Mouse (Mus musculus) ES-Bruce4 (cell line): ENCODE results near the gene Spp1. TPM values are rescaled to one million over a fixed set of nuclear protein-coding genes. Genes with fewer than 3 reads are reported as not detected.
A peak's percentile ranks its signal among the peaks of the same experiment; 100 is the strongest.

Experiments used
- H3K27ac ChIP-seq: 2 replicates; pipeline ENCODE4 v1.5.1; 2012; ENCODE audit warnings: low read length, inconsistent platforms; ENCODE audit not compliant: insufficient read depth
- H3K27me3 ChIP-seq: 2 replicates; pipeline ENCODE4 v1.6.1; 2012; ENCODE audit warnings: mild to moderate bottlenecking, low read length, inconsistent platforms; ENCODE audit not compliant: control insufficient read depth, poor library complexity, insufficient read depth, severe bottlenecking
- H3K36me3 ChIP-seq: 2 replicates; pipeline ENCODE4 v1.6.1; 2012; ENCODE audit warnings: inconsistent platforms, mild to moderate bottlenecking, low read length, moderate library complexity; ENCODE audit not compliant: control insufficient read depth, poor library complexity, insufficient read depth, severe bottlenecking
- H3K4me1 ChIP-seq: one replicate; pipeline ENCODE4 v1.8.1; 2011; ENCODE audit warnings: low read length; ENCODE audit not compliant: control insufficient read depth, insufficient read depth
- H3K4me3 ChIP-seq: 2 replicates; pipeline ENCODE4 v1.5.1; 2011; ENCODE audit warnings: low read depth, mild to moderate bottlenecking, low read length
- H3K9ac ChIP-seq: 2 replicates; pipeline ENCODE4 v1.6.1; 2012; ENCODE audit warnings: low read depth, mild to moderate bottlenecking, inconsistent platforms; ENCODE audit not compliant: poor library complexity, severe bottlenecking
- H3K9me3 ChIP-seq: replicated peaks from 2 replicates; pipeline ENCODE4 v1.6.1; 2012; ENCODE audit warnings: mild to moderate bottlenecking, low read length, inconsistent platforms; ENCODE audit not compliant: control insufficient read depth, poor library complexity, insufficient read depth, severe bottlenecking
- CTCF ChIP-seq: IDR thresholded peaks from one replicate; pipeline ENCODE4 v1.8.1; 2011; ENCODE audit warnings: low read depth, low read length
- EP300 ChIP-seq: IDR thresholded peaks from 2 replicates; pipeline ENCODE4 v1.6.1; 2011; ENCODE audit warnings: low read depth, low read length; ENCODE audit not compliant: insufficient read depth
- POLR2A ChIP-seq: IDR thresholded peaks from one replicate; pipeline ENCODE4 v1.8.1; 2011; ENCODE audit warnings: low read length; ENCODE audit not compliant: insufficient read depth
- polyA plus RNA-seq: library from polyadenylated mRNA; stranded (reverse); fragments of >200 nt; gene quantifications from 2 replicates; pipeline ENCODE4 v1.2.4, GENCODE M21; 2011; ENCODE audit warnings: low read depth; ENCODE audit not compliant: missing spikeins, insufficient read depth, insufficient read length

Spp1 gene
- polyA plus RNA-seq, 1 experiment: 395 TPM

DNA sequence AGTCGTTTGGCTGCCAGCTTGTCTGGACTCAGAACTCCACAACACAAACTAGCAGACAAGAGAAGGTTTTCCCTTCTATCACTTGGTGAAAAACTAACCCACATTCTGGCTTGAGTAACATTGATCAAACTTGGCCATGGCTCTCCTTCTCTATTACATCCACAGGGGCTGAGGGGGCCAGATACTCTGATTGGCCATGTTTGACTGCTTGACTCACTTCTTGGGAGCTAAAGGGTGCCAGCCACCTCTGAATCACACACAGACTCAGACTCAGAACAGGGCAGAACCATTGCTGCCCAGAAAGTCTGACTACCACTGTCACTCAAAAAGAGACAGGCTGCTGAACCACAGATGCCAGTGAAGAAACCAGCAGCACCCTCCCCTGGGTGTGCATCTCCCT, 18.2 kb downstream of the Spp1 start:
- no peaks in the 10 kb centered on the region for H3K36me3 ChIP-seq
- H3K4me3 ChIP-seq: no peak overlapping the region
- no peaks in the 10 kb centered on the region for H3K27me3 ChIP-seq
- no peaks in the 10 kb centered on the region for H3K4me1 ChIP-seq
- H3K9ac ChIP-seq: no peak overlapping the region
- H3K9me3 ChIP-seq: peaks cover 18% of the 10 kb centered on the region
- TF ChIP-seq CTCF (no peak), EP300 (no peak), POLR2A (no peak)
- H3K27ac ChIP-seq: no peak overlapping the region

GRCm38 (mm10) chr5:104454564-104454963, 19.6 kb downstream of the Spp1 start:
- H3K4me3 ChIP-seq: no peak overlapping the region
- peaks cover 18% of the 10 kb centered on the region for H3K9me3 ChIP-seq
- H3K4me1 ChIP-seq: no peaks in the 10 kb centered on the region
- no peak overlapping the region for H3K9ac ChIP-seq
- H3K36me3 ChIP-seq: no peaks in the 10 kb centered on the region
- no peak overlapping the region for H3K27ac ChIP-seq
- no peaks in the 10 kb centered on the region for H3K27me3 ChIP-seq
- TF ChIP-seq CTCF (no peak), POLR2A (no peak), EP300 (no peak)

DNA sequence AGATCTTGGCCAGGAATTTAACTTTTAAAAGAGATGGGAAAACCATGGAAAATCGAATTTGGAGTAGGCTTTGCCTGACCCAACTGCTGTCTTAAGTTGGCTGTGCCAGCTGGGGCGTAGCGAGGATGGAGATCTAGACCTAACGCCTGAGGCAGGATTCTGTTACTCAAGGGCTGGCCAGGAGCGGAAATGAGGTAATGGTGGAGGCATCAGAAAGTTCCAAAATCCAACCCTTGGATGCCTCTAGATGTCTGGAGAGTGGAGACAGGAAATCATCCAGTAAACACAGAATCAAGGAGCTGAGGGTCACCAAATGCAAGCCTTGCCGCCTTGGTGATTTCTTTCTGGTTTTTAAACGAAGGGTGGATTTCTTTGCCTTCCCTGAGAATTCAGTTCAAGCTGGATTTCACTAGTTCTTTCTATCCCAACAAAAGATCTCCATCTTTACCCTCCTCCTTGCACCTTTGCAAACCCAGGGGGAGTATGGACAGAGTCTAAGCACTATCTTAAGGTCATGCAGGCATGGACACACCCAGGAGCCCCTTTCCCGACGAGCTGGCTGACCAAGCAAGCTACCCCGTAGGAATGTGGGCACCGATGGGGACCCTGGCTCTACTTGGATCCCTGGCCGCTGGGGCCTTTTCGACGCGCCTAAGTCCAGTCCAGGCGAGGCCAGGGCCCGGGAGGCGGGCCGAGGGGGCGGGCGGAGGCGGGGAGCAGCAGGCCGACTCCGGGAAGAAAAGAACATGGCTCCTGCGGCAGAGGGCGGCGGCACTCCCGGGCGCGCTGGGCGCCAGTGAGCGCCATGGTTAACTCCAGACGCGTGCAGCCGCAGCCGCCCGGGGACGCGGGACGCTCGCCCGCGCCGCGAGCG, 24.2 kb downstream of the Spp1 start, which contains the start of gene Pkd2:
TSS of gene Pkd2 (plus strand) at position 619 of the 874 bp plus-strand sequence.
- TF ChIP-seq CTCF: no peak
- no peak for TF ChIP-seq EP300
- no peak for TF ChIP-seq POLR2A

DNA sequence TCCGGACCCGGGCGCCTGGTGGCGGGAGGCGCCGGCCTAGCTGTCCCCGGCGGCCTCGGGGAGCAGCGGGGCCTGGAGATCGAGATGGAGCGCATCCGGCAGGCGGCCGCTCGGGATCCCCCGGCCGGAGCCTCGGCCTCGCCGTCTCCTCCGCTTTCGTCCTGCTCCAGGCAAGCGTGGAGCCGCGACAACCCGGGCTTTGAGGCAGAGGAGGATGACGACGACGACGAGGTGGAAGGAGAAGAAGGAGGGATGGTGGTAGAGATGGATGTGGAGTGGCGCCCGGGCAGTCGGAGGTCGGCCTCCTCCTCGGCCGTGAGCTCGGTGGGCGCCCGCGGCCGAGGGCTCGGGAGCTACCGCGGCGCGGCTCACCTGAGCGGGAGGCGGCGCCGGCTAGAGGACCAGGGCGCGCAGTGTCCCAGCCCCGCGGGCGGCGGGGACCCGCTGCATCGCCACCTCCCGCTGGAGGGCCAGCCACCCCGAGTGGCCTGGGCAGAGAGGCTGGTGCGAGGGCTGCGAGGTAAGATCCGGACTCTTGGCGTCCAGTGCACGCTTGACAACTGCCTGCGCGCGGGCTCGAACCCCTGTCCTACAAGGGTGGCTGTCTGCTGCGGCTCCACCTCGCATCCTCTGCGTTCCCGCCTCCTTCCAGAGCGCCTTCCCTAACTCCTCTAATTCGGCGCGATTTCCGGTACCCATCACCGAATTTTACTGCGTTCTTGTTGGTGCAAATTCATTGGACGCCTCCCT, 25.0 kb downstream of the Spp1 start:
- peaks cover 18% of the 10 kb centered on the region for H3K9me3 ChIP-seq

More for the DNA sequence above, 24.2 kb downstream of the Spp1 start, which contains the start of gene Pkd2:
- H3K4me1 ChIP-seq: no peaks in the 10 kb centered on the region
- peak within 1 kb of the TSS; percentile 71 for H3K27ac ChIP-seq
- H3K4me3 ChIP-seq: peak within 1 kb of the TSS; percentile 94
- peak within 1 kb of the TSS; percentile 88 for H3K9ac ChIP-seq
- no peaks in the 10 kb centered on the region for H3K27me3 ChIP-seq
- peaks cover 18% of the 10 kb centered on the region for H3K9me3 ChIP-seq
- no peaks in the 10 kb centered on the region for H3K36me3 ChIP-seq

GRCm38 (mm10) chr5:104460456-104460838, 25.5 kb downstream of the Spp1 start:
- TF ChIP-seq POLR2A (no peak), CTCF (no peak), EP300 (no peak)
- no peaks in the 10 kb centered on the region for H3K4me1 ChIP-seq
- H3K9me3 ChIP-seq: peaks cover 18% of the 10 kb centered on the region
- H3K27ac ChIP-seq: peak overlapping the region; percentile 57
- H3K4me3 ChIP-seq: peak overlapping the region; percentile 94
- no peaks in the 10 kb centered on the region for H3K27me3 ChIP-seq
- H3K36me3 ChIP-seq: no peaks in the 10 kb centered on the region
- H3K9ac ChIP-seq: peak overlapping the region; percentile 88

More for the DNA sequence above, 25.0 kb downstream of the Spp1 start:
- Histone ChIP-seq H3K4me3 (peak overlapping the region; percentile 94), H3K4me1 (no peaks in the 10 kb centered on the region), H3K27me3 (no peaks in the 10 kb centered on the region), H3K36me3 (no peaks in the 10 kb centered on the region), H3K9ac (peak overlapping the region; percentile 88), H3K27ac (peak overlapping the region; percentile 57)
- TF ChIP-seq EP300 (0 out of 2 replicates have a peak, but pooled peaks have one; percentile 27), POLR2A (no peak)

DNA sequence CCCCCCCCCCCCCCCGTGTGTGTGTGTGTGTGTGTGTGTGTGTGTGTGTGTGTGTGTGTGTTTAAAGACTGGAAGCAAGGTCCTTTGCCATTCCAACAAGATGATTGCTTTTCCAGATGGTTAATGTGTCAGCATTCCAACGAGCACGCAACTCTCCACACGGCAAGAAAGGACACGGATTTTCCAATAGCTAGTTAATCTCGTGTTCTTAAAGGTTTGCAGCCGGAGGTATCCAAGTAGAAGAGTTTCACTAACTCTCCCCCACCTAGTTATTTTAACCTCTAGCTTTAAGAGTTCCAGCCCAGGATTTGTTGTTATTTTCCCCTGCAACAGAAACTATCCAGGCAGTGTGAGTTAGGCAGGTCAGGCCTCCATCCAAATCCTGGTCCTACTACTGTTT, 25.9 kb downstream of the Spp1 start:
- Histone ChIP-seq H3K9ac (peak overlapping the region; percentile 88), H3K27me3 (no peaks in the 10 kb centered on the region), H3K4me3 (0 out of 2 replicates have a peak overlapping the region, but pooled peaks have one; percentile 28), H3K27ac (0 out of 2 replicates have a peak overlapping the region, but pooled peaks have one; percentile 45), H3K4me1 (no peaks in the 10 kb centered on the region), H3K36me3 (no peaks in the 10 kb centered on the region), H3K9me3 (peaks cover 15% of the 10 kb centered on the region)
- no peak for TF ChIP-seq EP300
- no peak for TF ChIP-seq POLR2A
- TF ChIP-seq CTCF: no peak
